Mouse (Mus musculus) telencephalon, adult 2 months (tissue): ENCODE data around the gene Fanci.

ENCODE experiments used
- DNase-seq: peaks from one replicate; pipeline ENCODE4 v3.0.0-alpha.2; 2011; ENCODE audit warnings: low read depth, low spot score

Gene Fanci

DNA sequence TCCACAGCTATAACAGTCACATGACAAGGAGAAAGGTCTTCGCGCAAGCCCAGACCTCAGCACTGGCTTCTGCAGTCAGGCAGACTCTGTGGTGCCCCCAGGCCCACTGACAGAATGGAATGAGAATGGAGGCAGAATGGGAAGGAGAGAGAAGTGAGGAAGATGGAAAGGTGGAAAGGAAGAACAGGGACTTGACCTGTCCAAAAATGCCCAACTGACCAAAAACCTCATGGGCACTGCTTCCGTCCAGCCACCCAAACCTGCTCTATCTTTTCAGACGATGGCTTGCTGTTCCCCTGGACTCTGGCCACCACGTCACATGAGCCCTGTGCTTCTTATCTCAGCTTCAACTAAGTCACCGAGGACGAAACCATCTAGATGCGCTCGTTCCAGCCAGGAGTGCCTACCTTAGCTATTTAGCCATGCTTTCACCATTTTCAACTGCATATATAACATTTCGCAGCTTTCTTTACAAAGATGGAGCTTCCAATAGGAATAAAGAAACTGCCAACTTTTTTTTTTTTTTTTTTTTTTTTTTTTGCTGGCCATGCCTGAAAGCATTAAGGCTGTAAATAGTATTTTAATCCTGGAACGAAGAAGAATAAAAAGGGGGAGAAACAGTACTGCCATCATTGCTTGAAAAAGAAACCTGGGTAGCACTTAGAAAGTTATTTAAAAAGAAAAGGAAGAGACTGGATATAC, 71.8 kb downstream of the Fanci start:
- DNase-seq = no peak

DNA sequence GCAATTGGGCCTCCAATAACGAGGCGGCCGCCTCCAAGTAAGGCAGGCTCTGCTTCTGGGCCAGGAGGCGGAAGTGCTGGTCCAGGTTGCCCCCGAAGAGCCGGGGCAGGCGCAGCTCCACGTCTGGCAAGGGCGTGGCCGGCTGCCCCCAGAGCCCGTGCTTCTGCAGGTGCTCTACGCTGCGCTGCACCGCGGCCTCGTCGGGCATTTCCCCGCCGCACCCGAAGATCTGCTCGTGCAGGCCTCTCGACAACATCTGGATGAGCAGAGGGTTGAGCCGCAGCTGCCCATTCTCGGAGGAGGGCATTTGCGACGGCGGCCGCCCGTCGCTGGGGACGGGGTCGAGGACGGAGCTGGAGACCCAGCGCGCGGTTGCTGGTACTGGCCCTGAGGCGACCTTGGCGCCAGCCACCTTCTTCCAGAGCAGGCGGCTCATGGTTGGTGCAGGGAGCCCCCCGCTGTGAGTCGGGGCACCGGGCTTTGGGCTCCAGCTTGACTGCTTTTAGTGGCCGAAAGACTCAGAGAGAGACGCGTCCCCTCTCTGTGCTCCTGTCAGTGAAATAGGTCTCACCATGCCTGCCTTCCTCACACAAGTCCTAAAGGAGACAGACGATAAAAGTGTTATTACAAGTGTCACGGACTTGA, 73.2 kb downstream of the Fanci start:
- no peak for DNase-seq

DNA sequence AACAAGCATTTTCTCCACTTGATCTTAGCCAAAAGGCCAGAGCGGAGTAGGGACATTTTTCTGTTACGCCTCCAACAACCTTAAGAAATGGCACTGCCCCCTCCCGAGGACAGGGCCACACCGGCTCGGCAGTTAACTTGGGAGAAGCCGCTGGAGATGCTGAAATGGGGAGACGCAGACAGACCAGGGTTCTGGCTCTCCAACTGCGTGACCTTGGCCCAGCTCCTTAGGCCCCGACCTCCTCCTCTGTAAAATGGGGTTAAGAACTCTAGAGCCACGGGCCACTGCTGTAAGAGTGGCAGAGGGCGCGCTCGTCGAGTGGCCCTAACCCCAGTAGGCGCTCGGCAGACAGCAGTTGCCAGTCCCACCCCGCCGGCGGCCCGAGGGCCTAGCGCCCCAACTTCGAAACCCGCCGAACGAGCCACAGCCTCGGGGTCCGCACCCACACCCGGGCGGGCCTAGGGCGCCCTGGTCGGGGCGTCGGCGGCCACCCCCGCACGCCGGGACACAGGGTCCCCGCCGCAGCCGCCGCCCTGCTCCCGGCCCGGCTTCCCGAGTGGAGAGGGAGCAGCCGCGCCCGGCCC, 73.8 kb downstream of the Fanci start:
- DNase-seq = no peak

DNA sequence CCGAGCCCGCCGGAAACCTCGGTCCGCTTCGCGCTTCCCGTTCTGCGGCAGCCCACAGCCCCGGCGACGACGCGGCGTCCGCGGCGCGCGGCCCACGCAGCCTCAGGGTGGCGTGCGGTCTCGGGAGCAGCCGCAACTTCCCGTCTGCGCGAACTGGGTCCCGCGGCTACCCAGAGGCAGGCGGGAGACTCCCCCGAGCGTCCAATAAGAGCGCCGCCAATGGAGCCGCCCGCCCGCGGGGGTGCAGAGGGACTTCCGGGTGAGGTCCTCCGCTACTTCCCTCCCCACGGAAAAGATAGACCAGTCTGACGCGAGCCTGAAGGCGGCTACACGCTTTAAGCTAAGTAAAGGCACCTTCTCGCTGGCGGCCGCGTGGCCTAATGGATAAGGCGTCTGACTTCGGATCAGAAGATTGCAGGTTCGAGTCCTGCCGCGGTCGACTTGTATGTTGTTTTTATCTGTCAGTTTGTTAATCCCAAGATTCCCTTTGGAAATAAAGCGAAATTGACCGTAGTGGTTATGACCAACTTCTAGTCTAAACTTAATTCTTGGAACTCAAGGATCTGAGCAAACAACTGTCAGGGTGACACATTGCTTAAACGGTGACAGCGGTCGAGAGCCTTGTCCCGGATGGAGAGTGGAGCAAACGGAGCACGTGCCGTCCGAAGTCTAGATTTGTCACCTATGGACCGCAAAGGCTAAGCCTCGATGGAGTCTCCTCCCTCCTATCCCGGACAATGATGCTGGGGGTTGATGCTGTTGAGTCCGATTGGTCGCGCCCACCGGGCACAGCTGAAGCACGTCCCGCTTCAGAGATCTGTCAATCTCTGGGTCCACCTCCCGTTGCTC, 74.5 kb downstream of the Fanci start, which contains the start of gene Polg:
TSS of gene Polg (minus strand) at position 310 of the 849 bp plus-strand sequence.
- peak; percentile 97 for DNase-seq

DNA sequence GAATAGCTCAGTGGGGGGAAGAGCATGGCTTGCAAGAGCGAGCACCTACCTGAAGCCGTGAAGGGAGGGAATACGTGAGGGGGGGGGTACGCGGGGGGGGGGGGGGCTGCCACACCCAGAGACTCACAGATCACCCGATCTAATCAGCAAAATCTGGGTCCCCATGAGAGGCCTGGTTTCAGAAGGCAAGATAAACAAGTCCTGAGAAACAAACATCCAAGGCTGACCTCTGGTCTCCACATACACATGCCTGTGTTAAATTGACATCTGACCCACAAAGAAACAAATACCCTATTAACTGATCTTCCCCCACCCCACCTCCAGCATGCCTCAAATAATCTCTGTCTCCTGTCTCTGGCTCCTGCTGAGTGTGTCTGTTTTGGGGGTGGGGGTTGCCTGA, 76.2 kb downstream of the Fanci start:
- no peak for DNase-seq

DNA sequence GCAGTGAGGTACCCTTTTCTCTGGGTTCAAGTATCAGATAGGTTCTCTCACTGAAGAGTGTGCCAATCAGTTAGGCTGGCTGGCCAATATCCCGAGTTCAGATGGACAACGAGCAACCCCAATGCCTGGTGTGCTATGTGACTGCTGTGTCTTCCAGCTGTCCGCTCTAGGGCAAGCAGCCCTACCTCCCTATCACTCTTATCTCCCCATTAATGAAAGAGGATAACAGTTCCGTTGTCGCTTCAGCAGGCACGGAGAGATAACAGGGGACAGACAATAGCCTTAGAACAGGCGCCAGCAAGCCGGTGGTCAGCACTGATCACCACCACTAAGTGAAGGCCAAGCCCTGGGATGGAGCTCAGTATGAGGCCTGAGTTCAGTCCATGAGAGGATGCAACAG, 77.3 kb downstream of the Fanci start:
- DNase-seq = no peak

DNA sequence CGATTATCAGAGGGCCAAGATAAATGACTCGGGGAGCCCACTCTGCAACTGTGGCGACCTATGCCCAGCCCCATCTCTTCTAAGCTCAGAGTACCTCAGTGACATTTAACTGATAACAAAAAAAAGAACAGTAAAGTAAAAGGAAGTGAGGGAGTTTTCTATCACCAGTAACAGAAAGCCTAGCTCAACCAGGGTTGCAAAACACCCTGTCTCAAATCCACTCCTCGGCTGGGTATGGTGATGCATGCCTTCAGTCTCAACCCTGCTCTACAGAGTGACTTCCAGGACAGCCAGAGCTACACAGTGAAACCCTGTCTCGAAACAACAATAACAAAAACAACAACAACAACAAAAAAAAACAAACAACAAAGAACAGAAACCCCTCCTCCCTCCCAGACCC, 78.0 kb downstream of the Fanci start:
- no peak for DNase-seq

DNA sequence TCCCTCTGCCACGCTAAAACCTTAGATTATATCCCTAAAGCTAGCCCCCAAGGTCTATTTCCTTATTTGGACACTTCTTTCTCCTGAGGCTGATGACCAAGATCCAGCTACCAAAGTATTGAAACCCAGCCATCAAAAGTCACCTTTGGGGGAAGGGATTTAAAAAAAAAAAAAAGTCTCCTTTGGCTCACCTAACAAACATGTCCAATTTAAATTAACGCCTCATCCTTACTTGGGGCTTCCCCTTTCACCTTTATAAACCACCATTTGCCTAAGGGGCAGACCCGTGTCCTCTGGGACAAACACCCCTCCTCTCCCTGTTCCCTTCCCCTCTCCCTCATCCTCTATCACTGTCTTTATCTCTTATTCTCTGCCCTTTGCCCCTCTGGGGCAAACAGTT, 79.0 kb downstream of the Fanci start:
- DNase-seq = no peak

DNA sequence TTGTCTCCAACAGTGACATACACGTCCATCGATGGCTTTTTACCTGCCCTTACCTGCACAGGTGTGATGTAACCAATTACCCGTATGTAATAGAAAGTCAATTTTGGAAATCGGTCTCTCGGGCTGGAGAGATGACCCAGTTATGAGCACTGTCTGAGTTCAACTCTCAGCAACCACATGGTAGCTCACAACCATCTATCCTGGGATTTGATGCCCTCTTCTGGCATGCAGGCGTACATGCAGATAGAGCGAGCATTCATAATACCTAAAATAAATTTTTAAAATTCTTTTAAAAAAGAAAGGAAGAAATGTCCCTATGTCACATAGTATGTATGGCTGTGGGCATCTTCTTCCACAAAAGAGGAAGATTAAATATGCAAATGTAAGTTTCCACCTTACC, 79.7 kb downstream of the Fanci start:
- DNase-seq = no peak

DNA sequence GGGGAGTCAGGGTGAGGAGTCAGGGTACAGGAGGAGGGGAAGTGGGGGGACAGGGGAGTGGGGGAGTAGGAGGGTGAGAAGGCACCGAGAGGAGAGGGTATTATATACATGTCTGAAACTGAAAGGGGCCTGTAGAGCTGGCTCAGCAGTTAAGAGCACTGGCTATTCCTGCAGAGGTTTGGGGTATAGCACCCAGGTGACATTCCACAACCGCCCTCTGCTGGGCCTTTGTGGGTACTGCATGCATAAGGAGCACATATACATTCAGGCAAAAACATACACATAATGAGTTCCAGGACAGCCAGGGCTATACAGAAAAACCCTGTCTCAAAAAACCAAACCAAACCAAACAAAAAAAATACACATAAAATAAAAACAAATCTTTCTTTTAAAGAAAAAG, 81.1 kb downstream of the Fanci start:
- DNase-seq = no peak

DNA sequence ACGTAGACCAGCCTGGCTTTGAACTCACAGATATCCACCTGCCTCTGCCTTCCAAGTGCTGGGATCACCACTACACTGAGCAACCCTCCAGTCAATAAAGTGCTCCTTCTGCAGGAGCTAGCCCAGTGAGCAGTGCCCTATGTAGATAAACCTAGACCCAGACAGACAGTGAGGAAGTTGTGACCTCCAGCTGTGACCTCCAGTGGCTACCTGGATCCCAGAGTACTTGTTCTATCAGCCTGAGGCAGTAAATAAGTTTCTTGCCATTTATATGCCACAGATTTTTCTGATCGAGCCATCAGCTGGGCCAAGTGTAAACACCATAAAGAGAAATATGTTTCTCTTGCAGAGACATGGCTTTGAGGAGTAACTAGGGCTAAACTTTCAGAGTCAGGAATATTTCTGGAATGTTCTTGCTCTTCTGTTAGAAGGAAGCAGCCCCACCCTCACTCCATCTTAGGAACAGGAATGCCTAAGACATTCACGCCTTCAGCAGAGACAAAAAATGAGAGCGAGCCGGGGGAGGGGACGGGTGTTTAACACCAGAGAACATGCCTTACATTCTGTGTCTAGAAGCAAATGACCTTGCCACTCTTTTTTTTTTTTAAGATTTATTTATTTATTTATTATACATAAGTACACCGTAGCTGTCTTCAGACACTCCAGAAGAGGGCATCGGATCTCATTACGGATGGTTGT, 81.9 kb downstream of the Fanci start:
- DNase-seq = no peak

DNA sequence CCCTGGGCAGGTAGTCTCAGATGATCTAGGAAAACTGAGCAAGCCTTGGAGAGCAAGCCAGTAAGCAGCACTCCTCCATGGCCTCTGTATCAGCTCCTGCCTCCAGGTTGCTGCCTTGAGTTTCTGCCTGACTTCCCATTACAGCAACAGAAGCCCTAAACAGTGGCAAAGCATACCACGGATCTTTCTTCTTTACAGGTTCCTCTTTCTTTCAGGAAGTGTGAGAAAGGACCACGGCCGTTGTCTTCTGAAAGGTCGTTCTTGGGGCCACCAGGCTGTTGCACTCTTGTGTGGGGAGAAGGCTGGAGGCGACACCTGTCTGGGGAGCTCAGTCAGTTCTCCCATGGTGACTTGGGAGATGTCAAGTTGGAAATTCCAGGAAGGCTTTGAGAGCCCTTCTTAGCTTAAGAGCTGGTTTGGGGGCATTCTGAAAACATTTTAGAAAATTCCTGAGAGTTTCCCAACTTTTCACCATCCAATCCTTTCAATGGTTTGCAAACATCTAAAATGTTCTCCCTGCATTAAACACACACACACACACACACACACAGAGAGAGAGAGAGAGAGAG, 83.2 kb downstream of the Fanci start:
- DNase-seq = no peak

DNA sequence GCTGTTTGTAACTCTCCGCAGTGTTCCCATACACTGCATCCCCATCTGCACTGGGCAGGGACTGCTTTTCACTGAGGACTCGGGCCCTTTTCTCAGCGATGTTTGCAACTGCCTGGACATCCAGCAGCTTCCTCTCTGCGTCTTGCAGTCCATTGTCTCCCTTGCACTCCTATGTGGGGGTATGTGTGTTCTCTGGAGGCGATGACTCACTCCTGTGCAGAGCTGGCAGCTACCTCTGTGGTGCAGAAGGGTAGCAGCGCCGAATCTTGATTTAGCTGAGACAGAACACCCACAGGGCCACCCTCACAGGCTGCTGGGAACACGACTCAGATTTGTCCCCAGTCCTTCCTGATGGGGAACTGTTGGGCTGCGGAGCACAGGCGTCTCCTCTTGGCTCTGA, 94.8 kb downstream of the Fanci start:
- DNase-seq = peak; percentile 95

DNA sequence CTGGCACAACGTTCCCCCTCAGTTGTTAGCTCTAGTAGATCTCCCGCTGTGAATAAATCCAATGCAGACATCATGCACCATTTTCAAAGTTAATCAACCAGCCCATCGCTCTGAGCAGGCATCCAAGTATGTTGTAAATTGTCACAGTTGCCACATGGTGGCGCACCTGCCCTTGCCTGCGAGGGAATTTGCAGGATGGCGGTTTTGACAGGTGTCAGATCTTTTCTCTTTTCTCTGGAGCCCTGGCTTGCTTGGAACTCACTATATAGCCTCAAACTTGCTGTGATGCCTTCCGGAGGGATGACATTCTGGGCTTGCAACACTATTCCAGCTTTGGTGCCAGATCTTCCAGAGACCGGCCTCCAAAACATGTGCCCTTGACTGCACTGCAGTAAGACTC, 102.2 kb downstream of the Fanci start:
- no peak for DNase-seq

DNA sequence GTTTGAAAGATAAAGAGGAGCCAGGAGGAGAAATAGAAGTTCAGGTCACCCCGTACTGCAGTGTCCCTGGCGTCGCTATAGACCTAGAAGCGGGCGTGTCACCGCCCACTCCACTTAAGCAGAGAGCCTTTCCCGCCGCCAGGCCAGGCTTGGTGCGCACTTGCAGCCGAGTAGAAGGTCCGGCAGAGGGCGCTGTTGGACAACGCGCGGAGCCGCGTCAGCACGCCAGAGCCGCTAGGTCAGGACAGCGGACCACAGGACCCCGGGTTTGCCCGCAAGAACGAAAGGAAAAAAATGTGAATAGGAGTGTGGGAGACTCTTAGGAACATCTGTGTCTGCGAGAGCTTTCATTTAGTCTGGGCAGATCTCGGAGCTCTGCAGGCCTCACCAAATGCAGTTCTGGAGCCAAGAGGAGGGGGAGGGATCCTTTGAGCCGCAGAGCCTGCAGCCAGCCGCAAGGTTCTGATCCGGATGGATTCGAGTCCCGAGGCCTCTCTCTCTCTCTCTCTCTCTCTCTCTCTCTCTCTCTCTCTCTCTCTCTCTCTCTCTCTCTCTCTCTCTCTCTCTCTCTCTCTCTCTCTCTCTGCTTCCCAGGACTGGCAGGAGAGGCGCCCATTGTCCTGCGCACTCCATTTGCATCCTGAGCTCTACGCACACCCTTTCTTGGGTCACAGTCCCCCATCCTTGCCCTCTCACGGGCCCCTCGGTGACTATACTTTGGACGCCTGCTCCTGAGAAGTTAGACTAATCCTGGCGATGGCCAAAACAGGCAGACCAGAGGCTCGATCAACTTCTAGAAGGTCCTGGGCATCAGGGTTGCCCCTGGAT, 104.5 kb downstream of the Fanci start:
- no peak for DNase-seq

DNA sequence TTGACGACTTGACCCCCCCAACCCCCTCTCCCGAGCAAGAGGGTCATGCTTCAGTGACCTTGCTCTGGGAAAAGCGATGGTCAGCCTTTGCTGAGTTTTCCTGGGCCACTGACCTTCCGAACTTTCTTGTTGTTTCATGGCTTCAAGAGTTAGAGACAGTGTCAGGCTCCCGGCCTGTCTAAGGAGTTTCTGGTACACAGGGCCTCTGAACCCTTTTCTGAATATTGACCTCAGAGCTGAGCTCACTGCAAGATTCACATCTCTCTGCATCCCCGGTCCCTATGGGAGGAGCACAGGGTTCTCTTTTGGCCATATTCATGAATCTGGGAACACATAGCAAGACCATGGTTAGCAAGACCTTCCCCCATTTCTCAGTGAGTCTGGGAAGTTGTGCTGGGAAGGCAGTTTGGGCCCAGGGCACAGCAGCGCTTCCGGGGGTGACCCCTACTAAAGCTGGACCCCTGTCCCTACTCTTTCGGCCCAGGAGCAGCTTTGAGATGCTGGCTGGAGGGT, 105.1 kb downstream of the Fanci start:
- no peak for DNase-seq

DNA sequence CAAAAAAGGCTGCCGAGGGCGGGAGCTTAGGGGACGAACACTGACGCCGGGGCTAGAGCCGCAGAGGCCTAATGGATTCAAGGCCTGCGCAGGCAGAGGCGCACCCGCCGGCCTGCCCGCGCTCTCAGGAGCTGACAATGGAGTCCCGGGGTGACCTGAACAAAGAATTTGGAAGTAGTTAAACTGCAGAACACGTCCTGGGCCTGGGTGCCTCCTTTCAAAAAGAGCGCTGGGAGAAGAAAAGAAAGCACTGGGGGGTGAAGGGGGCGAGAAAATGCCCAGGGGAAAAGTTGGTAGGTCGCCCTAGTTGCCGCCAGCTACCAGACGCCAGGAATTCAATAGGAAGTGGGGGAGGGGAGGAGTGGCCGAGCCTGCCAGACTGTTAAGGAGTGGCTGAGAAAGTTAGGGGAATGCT, 106.0 kb downstream of the Fanci start:
- DNase-seq = no peak

DNA sequence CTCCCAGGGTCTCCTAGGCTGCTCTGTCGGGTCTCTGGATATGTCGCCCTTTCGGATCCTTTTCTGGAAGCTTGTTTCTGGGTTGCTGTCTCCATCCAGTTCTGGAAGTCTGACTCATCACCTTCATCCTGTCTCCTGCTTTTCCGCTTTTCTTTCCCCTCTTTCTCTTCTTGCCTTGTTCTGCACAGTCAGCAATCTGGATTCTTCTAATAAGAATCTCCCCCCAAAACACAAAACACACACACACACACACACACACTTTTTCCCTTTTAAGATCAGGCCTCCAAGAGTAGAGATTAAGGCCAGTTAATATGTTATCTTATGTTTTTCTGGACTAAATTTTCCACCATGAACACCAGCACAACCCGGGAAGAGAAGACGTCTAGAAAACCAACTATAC, 106.6 kb downstream of the Fanci start:
- DNase-seq = no peak

DNA sequence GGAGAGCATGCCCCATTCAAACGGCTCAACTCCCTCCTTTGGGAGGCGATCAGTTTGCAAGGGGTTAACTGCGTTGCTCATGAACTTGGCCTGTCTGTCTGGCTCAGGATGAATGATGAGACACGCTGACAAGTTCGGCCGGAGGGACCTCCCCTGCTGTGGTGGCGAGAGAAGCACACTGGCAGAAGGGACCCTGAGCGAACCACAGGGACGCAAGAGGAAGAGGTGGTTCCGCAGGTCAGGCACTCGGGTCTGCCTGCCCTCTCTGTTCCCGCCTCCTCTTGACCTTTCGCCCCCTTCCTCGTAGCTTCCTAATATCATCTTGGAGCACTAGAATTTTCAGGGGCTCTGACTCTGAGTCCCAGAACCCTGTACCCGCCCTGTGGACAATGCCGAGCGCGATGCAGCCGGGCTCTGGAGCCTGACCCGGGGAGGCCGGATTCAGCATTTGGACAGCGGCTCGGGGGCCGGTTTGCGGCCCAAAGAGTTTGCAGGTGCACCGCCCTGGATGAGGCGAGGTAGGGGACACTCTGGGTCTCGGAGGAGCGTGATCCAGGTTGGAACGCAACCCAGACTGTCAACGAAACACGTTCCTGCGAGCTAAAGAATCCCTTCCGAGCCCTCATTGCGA, 107.4 kb downstream of the Fanci start:
- no peak for DNase-seq
